Mouse (Mus musculus) neural tube, embryonic 11.5 days (tissue): ENCODE measurements around the gene Whamm. TPM values are rescaled to one million over a fixed set of nuclear protein-coding genes. Genes with fewer than 3 reads are reported as not detected.
A peak's percentile ranks its signal among the peaks of the same experiment; 100 is the strongest.

Experiments
- ATAC-seq: fragments of 200-750 bp; cut with Nextera tagmentation; 2 replicates; pipeline ENCODE4 v1.8.0; 2017; ENCODE audit warnings: moderate number of reproducible peaks, mild to moderate bottlenecking, moderate TSS enrichment, moderate library complexity; ENCODE audit not compliant: insufficient read depth, low FRiP score, low TSS enrichment
- DNase-seq: peaks from one replicate; pipeline ENCODE4 v3.0.0-alpha.2; 2015; ENCODE audit warnings: low spot score
- H3K27ac ChIP-seq: fragments of 300-500 bp; sonication (generic); 2 replicates; pipeline ENCODE4 v1.5.1; 2014; ENCODE audit warnings: low read depth, mild to moderate bottlenecking, low read length
- H3K27me3 ChIP-seq: fragments of 300-500 bp; sonication (generic); 2 replicates; pipeline ENCODE4 v1.6.1; 2014; ENCODE audit warnings: mild to moderate bottlenecking, low read length, mixed read lengths; ENCODE audit not compliant: control insufficient read depth, insufficient read depth
- H3K36me3 ChIP-seq: fragments of 300-500 bp; sonication (generic); 2 replicates; pipeline ENCODE4 v1.6.1; 2014; ENCODE audit warnings: mild to moderate bottlenecking, low read length, moderate library complexity, mixed read lengths; ENCODE audit not compliant: control insufficient read depth, insufficient read depth
- H3K4me1 ChIP-seq: fragments of 300-500 bp; sonication (generic); 2 replicates; pipeline ENCODE4 v1.6.1; 2014; ENCODE audit warnings: low read length, mixed read lengths; ENCODE audit not compliant: control insufficient read depth, insufficient read depth
- H3K4me2 ChIP-seq: fragments of 300-500 bp; sonication (generic); 2 replicates; pipeline ENCODE4 v1.6.1; 2014; ENCODE audit warnings: low read depth, mild to moderate bottlenecking, moderate library complexity
- H3K4me3 ChIP-seq: fragments of 300-500 bp; sonication (generic); 2 replicates; pipeline ENCODE4 v1.5.1; 2014; ENCODE audit warnings: low read depth, low read length
- H3K9ac ChIP-seq: fragments of 300-500 bp; sonication (generic); 2 replicates; pipeline ENCODE4 v1.6.1; 2014; ENCODE audit warnings: mild to moderate bottlenecking, low read length
- H3K9me3 ChIP-seq: fragments of 300-500 bp; sonication (generic); 2 replicates; pipeline ENCODE4 v1.6.1; 2016; ENCODE audit warnings: low read length; ENCODE audit not compliant: control insufficient read depth
- WGBS: fragments of 180-500 bp; shearing (Covaris S2); extraction: QIAGEN DNeasy Blood & Tissue Kit; methylation state at CpG from one replicate; pipeline ENCODE4 v1.1.7; 2014; 5-methylcytosine and 5-hydroxymethylcytosine counted together
- microRNA counts: library from miRNA; unstranded; fragments of <30 nt; microRNA quantifications from one replicate; lab custom pipeline; 2015
- polyA plus RNA-seq: library from polyadenylated mRNA; unstranded; fragments of >200 nt; fragmentation: Nextera tagmentation; extraction: Ambion mirVana; gene quantifications from 2 replicates; pipeline ENCODE4 v1.2.1, GENCODE M21; 2014

Gene Whamm
- polyA plus RNA-seq, 1 experiment from 2014 or later, result 5.4 TPM

DNA sequence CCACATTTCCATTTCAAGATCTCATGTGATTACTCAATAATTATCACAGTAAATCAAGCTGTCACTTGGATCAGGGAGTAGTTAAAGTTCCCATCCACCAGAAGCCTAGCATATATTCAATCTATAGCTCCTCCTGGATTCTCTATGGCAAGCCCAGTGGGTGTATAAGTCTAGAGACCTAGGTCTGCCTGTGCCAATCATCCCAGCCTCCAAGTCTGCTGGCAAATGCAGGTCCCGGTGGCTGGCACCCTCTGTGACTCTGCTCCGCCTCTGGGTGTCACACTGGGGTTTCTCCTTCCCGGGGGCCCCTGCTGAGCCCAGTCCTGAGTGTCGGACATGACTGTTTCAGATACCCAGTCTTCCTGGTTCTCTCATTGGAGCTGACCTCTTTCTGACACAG lies 51.7 kb downstream of the Whamm start:
- no peak overlapping the region for H3K4me3 ChIP-seq
- no peak for DNase-seq
- no peak for ATAC-seq
- no peak overlapping the region for H3K4me2 ChIP-seq
- no peaks in the 10 kb centered on the region for H3K36me3 ChIP-seq
- no peaks in the 10 kb centered on the region for H3K4me1 ChIP-seq
- H3K27me3 ChIP-seq, result no peaks in the 10 kb centered on the region
- WGBS, result 78% methylated on average over 4 of the region's 4 CpGs
- H3K27ac ChIP-seq, result no peak overlapping the region
- H3K9me3 ChIP-seq, result no peaks in the 10 kb centered on the region
- H3K9ac ChIP-seq, result no peak overlapping the region

DNA sequence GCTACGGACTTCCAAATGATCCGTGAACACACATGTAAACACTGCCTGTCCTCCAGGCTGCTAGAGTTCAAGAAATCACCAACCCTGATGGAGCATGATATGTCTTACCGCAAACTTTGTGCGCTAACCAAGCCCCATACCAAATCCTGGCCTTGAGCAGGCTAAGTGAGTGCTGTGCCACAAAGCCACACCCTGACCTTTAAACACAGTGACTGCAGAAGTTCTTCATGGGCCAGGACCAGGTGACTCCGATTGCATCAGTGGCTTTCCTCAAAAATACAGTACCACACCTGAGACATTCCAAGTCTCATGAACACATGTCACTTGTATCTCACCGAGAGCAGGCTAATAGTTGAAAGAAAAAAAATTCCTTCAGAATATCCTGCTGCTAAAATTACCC lies 52.7 kb downstream of the Whamm start:
- no peak for ATAC-seq
- H3K27ac ChIP-seq, result no peak overlapping the region

DNA sequence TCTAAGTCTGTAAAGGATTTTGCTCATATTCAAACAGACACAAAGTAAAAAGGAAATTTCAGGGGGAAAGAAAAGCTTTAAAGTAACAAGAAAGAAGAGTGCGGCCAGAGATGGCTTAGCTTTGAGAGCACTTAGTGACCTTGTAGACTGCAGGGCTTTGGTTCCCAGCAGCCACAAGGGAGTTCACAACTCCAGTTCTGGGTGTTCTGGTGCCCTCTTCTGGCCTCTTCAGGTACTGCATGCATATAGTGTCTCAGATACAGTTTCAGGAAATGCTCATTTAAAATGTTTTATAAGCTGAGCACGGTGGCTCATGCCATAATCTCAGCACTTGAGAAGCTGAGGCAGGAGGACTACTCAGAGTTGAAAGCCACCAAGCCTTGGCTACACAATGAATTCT lies 55.4 kb downstream of the Whamm start:
- ATAC-seq (no peak), DNase-seq (no peak)

More for the DNA sequence above, 52.7 kb downstream of the Whamm start:
- Histone ChIP-seq H3K36me3 (no peaks in the 10 kb centered on the region), H3K9me3 (no peaks in the 10 kb centered on the region), H3K4me3 (no peak overlapping the region), H3K4me1 (no peaks in the 10 kb centered on the region), H3K9ac (no peak overlapping the region), H3K27me3 (no peaks in the 10 kb centered on the region), H3K4me2 (no peak overlapping the region)
- 84% methylated on average over 6 of the region's 6 CpGs for WGBS
- no peak for DNase-seq

DNA sequence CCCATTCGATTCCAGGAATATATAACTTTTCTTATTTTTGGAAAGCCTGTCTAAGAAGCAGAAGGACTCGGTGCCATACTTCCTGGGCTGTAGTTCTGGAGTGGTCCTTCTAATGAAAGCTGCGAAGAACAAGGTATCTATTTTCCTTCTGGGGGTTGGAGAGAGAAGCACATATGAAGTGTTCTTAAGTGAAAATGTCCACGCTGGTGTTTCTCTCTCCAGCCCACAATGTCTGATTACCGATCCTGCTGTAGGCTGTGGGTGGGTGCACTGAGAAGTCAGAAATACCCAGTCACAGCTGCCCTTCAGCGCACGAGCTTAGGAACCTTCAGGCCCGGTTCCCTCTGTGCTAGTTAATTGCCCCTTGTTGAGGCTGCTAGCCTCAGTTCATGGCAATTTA lies 60.2 kb downstream of the Whamm start:
- Histone ChIP-seq H3K9me3 (no peaks in the 10 kb centered on the region), H3K36me3 (no peaks in the 10 kb centered on the region), H3K4me1 (no peaks in the 10 kb centered on the region), H3K4me2 (no peak overlapping the region), H3K4me3 (no peak overlapping the region), H3K27ac (no peak overlapping the region), H3K27me3 (no peaks in the 10 kb centered on the region), H3K9ac (no peak overlapping the region)
- ATAC-seq (no peak), DNase-seq (no peak)
- WGBS, result 87% methylated on average over 8 of the region's 8 CpGs

More for the DNA sequence above, 55.4 kb downstream of the Whamm start:
- H3K9ac ChIP-seq, result no peak overlapping the region
- no peak overlapping the region for H3K4me3 ChIP-seq
- no peaks in the 10 kb centered on the region for H3K9me3 ChIP-seq
- no peaks in the 10 kb centered on the region for H3K4me1 ChIP-seq
- H3K27ac ChIP-seq, result no peak overlapping the region
- 96% methylated on average over 2 of the region's 2 CpGs for WGBS
- no peaks in the 10 kb centered on the region for H3K36me3 ChIP-seq
- no peaks in the 10 kb centered on the region for H3K27me3 ChIP-seq
- H3K4me2 ChIP-seq, result no peak overlapping the region

DNA sequence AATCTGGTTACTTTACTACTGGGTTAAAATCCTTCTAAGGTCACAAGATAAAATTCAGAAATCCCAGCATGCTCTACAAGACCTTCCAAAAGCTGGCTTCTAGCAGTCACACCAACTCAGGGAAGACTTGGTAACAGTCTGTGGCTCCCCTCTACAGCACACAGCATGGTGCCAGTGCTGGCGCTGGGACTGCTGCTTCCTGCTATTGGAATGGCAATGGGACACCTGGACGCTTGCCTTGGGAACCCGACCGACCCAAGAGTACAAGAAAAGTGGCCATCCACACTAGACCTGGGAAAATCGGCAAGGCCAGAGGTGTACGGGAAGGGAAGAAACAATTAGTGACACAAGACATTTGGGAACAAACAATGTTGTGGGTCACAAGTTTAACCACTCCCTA lies 61.5 kb downstream of the Whamm start:
- Histone ChIP-seq H3K4me2 (no peak overlapping the region), H3K4me3 (no peak overlapping the region), H3K9ac (no peak overlapping the region), H3K36me3 (no peaks in the 10 kb centered on the region), H3K9me3 (no peaks in the 10 kb centered on the region), H3K4me1 (no peaks in the 10 kb centered on the region), H3K27ac (no peak overlapping the region), H3K27me3 (no peaks in the 10 kb centered on the region)
- DNase-seq (no peak), ATAC-seq (no peak)
- 86% methylated on average over 6 of the region's 6 CpGs for WGBS

DNA sequence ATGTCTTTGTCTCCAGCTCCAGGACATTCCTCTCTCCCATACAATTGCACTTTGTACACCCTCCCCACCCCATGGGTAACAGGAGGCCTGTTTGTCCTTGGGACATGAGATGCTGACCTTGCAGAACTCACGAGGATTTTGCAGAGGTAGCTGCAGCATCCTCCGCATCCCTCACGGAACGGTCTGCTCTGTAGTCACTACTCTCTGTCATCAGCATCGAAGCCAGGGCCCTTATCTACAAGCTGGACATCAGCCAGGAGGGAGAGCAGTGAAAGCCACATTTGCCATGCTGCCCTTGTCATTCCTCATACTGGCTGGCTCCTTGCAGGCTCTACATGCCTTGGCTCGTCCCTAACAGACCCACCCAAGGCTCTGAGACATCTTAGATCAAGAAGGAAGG lies 70.0 kb downstream of the Whamm start:
- WGBS, result 91% methylated on average over 6 of the region's 6 CpGs
- no peak overlapping the region for H3K27ac ChIP-seq
- no peak for DNase-seq
- no peak overlapping the region for H3K9ac ChIP-seq
- no peaks in the 10 kb centered on the region for H3K36me3 ChIP-seq
- no peaks in the 10 kb centered on the region for H3K27me3 ChIP-seq
- H3K4me2 ChIP-seq, result no peak overlapping the region
- no peaks in the 10 kb centered on the region for H3K9me3 ChIP-seq
- ATAC-seq, result no peak
- H3K4me3 ChIP-seq, result no peak overlapping the region
- H3K4me1 ChIP-seq, result no peaks in the 10 kb centered on the region

DNA sequence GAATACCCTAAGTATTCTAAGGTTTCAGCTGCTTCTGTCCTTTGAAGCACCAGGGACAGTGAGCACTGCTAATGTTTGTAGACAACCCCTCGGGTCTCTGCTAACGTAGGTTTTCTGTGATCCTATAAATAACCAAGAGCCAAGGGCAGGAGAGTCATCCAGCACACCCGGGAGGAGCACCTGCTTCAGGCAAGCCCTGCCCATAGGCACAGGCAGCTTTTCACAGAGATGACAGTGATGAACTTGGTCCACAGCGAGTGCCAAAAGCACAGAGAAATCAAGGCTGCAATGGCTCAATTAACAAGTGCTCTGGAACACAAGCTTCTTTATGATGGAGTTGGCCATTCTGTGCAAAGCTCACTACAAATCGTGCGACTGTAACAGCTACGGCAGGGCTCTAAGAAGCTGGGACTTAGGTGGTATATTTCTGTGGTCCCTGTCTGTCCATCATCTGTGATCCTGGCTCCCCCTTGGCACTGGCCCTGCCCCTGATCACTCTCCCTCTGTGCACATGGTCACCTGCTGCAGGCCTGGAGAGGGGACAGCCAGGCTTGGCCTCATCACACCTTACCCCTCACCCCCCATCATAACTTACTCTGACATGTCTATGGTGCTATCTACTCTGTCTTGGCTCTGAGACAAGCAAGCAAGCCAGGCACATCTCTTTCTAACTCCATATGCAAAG lies 73.6 kb downstream of the Whamm start:
- Histone ChIP-seq H3K9ac (no peak overlapping the region), H3K9me3 (no peaks in the 10 kb centered on the region), H3K4me2 (no peak overlapping the region), H3K27me3 (no peaks in the 10 kb centered on the region), H3K4me1 (no peaks in the 10 kb centered on the region), H3K36me3 (no peaks in the 10 kb centered on the region), H3K4me3 (no peak overlapping the region), H3K27ac (no peak overlapping the region)
- no peak for DNase-seq
- no peak for ATAC-seq
- WGBS, result 69% methylated on average over 7 of the region's 7 CpGs

MicroRNAs within 50 kb of the gene (microRNA counts, 519-probe panel; counts per million panel counts)
- 171 counts per million, percentile 57 among the panel's probes with 10 or more counts for microRNA mmu-miR-1839-3p (lab: Ali Mortazavi, UCI)
- 2,955 counts per million, percentile 64 among the panel's probes with 10 or more counts for microRNA mmu-miR-1839-5p (lab: Ali Mortazavi, UCI)

Other genes with a start within 250 kb of the Whamm start
- 1,090 and 1,108 TPM in 2 replicates for gene Rps17, start 226.0 kb upstream of the Whamm start, polyA plus RNA-seq
- 1.5 and 1.9 TPM in 2 replicates for gene Cpeb1, start 115.8 kb upstream of the Whamm start, polyA plus RNA-seq
- 47.6 and 53.0 TPM in 2 replicates for gene Ap3b2, start 77.3 kb upstream of the Whamm start, polyA plus RNA-seq
- not detected in 2 replicates for gene BC048679, start 73.0 kb upstream of the Whamm start, polyA plus RNA-seq
- gene Fsd2, start 4.3 kb upstream of the Whamm start, polyA plus RNA-seq, result 0.09 and 0.16 TPM in 2 replicates
- gene Homer2, start 136.3 kb downstream of the Whamm start, polyA plus RNA-seq, result 18.1 and 18.4 TPM in 2 replicates
- gene Ramac, start 191.7 kb downstream of the Whamm start, polyA plus RNA-seq, result 107 and 109 TPM in 2 replicates
- gene 3110040N11Rik, start 218.2 kb downstream of the Whamm start, polyA plus RNA-seq, result 46.4 and 46.7 TPM in 2 replicates